Mouse (Mus musculus): ENCODE results near the gene Rabepk. TPM values are rescaled to one million over a fixed set of nuclear protein-coding genes. Genes with fewer than 3 reads are reported as not detected.
"Not testable (repeated sequence)": the region's sequence is repeated elsewhere in the genome, so short reads cannot be mapped to it uniquely, and the experiment has no call there.

Rabepk gene
- total RNA-seq, 2 experiments from 2014 or later: 12.2 to 14.2 TPM

DNA sequence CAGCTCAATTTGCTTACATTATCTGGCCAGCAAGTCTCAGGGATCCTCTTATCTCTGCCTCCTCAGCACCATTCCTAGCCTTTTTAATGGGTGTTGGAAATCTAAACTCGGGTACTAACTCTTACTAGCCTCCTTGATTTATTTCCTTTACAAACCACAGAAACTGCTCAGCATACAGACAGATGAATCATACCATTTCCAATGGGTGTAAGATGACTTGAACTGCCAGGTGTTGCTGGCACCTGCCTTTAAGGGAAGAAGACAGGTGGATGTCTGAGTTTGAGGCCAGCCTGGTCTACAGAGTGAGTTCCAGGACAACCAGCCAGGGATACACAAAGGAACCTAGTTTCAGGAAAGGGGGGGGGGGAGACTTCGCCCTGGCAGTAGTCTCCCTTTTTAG, 8.3 kb upstream of the Rabepk start:
- intact Hi-C loops (cut with DNase I): no loop called here
- no peak for DNase-seq

DNA sequence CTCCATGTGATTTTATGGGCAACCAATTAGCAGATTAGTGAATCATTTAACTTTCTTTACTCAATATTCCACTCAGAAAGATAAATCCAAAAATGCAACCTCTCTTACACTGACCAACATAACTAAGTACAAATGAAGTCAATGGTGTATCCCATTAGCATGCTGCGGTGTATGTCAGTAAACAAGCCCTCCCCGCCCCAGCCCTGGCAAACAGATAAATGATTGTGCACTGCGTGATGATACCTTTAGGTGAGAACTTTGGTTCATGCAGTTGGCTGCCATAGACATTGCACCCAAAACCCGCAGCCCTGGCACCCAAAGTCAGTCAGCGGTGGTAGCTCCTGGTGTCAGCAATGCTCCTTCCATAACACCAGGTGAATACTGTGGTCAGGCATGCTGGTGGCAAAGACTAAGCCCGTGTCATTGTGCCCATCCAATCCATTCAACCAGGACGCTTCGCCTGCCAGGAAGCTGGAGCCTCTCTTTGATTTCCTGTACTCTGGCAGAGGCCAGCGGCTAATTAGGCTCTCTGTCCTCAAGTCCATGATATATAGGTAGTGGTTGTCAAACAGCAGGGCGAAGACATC, 5.7 kb upstream of the Rabepk start:
- intact Hi-C loops (cut with DNase I): loop anchor here (2.0 kb wide), 1 partner anchor 19 kb away; no protein-coding TSS in a partner anchor
- no peak for DNase-seq

DNA sequence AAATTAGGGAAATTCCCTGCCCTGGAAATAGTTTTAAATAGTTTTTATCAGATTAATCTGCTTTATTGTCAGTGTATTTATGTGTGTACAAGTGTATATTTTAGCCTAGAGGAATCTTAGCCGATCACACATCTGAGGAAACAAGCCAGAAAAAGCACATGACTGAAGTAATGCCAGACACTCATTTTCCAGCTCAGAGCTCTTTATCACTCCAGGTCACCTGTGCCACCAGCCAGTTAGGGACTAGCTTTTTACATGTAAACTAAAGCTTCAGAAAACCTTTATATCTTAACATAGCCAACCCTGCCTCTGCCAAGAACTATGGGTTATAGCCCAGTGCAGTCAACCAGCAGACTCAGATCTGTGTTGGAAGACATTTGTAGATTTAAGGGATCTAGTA, 5.1 kb upstream of the Rabepk start:
- no peak for DNase-seq
- intact Hi-C loops (cut with DNase I): loop anchor here (2.0 kb wide), 1 partner anchor 20 kb away; no protein-coding TSS in a partner anchor

DNA sequence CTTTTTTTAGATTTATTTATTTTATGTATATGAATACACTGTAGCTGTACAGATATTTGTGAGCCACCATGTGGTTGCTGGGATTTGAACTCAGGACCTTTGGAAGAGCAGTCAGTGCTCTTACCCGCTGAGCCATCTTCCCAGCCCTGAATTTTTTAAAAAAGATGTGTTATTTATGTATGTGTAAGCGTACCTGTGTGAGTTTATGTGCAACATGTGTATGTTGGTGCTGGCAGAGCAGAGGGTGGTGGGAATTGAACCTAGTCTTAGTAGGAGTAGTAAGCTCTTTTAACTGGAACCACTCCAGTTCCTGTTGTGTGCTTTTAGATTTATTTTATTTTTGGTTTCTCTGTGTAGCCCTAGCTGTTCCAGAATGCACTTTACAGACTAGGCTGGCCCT, 4.5 kb upstream of the Rabepk start:
- DNase-seq: no peak
- intact Hi-C loops (cut with DNase I): loop anchor here (2.0 kb wide), 1 partner anchor 21 kb away; no protein-coding TSS in a partner anchor

DNA sequence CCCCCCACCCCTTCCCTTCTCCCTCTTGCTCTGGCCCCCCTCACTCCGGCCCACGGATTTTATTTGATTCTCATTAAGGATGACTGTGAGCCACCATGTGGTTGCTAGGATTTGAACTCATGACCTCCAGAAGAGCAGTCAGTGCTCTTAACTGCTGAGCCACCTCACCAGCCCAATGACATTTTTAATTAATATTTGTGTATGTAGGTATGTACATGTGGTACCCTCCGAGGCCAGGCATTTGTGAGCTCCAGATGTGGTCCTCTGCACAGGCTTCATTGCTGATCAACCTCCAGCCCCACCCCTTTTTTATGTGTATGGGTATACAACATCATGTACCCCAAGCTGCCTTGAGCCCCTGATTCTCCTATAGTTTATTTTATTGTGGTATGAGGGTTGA, 4.0 kb upstream of the Rabepk start:
- DNase-seq: no peak
- intact Hi-C loops (cut with DNase I): loop anchor here (2.0 kb wide), 1 partner anchor 21 kb away; no protein-coding TSS in a partner anchor

DNA sequence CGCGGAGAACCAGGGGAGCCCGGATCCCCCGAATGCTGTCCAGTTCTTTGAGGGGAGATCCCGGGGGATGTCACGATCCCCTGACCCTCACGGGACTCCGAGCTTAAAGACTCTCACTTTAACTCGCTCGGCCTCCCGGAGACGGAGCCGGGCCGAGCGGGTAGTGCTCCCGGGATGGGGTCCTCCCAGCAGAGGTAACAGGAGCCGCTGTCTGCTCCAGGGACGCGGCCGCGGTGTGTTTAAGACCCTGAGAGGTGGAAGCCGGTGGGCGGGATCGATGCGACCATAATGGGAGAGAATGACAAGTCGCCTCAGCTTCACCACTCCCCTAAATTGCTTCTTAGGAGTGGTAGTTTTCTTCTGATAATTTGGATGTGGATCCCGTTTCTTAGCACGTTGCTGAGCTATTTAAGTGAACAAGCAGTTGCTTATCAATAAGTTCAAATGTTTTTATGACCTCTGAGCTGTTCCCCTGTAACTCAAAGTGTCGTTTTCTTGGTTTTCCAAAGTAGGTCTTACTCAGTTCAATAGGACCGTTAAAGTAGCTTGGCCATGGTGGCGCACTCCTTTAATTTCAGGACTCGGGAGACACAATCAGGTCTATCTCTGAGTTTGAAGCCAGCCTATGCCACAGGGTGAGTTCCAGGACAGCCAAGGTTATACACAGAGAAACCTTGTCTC, 3.0 kb upstream of the Rabepk start:
- DNase-seq: peak in 1 of 2 experiments; percentile 26
- intact Hi-C loops (cut with DNase I): not testable (repeated sequence)

DNA sequence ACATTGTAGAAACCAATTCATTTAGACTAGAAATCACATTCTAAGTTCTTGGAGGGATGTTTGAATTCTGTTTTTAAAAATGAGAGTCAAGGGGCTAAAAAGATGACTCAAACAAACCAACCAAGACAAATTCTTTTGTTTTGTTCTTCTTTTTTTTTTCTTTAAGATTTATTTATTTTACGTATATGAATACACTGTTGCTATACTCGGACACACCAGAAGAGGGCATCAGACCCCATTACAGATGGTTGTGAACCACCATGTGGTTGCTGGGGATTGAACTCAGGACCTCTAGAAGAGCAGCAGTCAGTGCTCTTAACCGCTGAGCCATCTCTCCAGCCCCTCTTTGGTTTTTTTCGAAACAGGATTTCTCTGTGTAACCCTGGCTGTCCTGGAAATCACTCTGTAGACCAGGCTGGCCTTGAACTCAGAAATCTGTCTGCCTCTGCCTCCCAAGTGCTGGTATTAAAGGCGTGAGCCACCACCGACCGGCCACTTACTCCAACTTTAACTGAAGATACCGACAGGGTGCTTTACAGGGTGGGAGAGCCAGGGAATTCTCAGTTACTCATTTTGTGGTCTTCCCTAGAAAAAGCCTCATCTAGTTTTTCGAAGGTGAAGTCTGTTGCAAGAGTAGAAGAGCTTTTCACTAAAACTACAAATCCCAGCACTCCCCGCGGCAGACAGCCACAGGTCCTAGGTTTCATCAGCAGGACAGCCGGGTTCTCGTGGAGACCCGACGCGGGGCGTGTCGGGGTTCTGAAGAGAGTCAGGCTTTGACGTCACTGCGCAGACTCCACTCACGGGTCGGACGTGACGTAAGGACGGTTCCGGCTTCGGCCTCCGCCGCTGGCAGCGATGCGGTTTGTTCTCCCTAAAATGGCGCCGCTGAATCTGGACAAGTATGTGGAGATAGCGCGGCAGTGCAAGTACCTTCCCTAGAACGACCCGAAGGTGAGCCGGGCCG, 2.1 kb upstream of the Rabepk start:
- intact Hi-C loops (cut with DNase I): loop anchor here (1.0 kb wide), 1 partner anchor 47 kb away; no protein-coding TSS in a partner anchor
- DNase-seq: peak; percentile 96

DNA sequence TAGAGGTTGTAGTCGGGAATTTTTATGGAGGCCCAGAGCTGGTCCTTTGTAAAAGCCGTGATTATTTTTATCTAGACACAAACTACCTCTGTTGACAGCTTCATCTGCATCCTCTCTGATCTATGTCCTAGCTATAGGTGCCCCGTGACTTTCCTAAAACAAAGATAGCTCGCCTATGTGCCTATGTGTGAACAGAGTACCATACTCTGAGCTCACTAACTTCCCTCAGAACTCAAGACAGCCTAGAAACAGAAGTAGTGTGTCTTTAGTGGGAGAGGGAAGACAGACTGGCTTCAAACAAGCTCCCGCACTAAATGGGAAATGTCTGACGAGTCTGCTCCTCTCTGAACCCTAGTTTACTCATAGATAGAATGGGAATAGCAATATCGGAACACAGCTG, 659 bp upstream of the Rabepk start:
- no peak for DNase-seq
- intact Hi-C loops (cut with DNase I): no loop called here

DNA sequence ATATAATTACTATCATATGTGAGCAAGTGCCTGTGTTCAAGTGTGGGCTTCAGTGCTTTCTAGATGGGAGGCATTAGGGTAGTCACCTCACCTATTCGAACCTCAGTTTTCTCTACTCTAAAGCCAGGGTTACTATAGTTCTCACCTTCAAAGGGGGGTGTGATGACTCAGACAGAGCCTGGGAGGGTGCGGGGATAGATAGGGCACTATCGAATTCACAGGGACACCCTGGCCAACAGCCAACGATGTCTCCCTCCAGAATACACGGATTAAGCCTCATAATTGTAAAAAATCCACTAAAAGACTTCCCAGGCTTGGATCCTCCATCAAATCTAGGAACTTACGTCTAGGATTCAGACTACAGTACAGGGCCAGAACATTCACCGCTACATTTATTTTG, 4.3 kb downstream of the Rabepk start:
- no peak for DNase-seq
- intact Hi-C loops (cut with DNase I): no loop called here

DNA sequence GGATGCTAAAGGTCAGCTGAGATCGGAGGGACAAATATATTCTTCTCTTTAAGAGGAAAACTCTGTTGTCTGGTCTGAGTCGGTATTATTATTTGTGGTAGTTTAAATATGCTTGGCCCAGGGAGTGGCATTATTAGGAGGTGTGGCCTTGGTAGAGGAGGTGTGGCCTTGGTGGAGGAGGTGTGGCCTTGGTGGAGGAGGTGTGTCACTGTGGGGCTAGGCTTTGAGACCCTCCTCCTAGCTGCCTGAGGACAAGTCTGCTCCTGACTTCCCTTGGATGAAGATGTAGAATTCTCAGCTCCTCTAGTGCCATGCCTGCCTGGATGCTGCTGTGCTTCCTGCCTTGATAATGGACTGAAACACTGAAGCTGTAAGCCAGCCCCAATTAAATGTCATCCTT, 5.2 kb downstream of the Rabepk start:
- intact Hi-C loops (cut with DNase I): no loop called here
- no peak for DNase-seq

DNA sequence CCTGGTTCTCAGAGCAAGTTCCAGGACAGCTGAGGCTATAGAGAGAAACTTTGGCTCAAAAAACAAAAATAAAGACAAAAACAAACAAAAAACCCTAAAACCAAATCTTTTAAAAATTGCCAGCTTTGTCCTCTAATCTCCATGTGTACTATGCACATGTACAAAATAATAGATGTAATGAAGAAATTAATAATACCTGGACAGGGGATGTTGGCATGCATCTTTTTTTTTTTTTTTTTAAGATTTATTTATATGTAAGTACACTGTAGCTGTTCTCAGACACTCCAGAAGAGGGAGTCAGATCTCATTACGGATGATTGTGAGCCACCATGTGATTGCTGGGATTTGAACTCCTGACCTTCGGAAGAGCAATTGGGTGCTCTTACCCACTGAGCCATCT, 7.2 kb downstream of the Rabepk start:
- intact Hi-C loops (cut with DNase I); DNase-seq: not testable (repeated sequence)

DNA sequence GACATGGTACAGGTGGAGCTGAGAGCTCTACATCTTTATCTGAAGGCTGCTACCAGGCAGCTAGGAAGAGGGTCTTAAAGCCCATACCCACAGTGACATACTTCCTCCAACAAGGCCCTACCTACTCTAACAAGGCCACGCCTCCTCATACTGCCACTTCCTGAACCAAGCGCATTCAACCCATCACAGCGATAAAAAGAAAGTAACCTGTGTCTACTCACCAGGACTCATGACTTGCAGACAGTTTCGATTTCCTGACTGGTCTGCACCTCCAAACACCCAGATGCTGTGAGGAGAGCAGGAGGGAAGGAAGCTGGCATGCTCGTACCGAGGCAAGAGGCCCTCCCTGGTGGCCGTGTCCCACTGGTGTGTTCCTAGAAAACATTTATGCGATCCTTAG, 9.4 kb downstream of the Rabepk start:
- intact Hi-C loops (cut with DNase I): no loop called here
- no peak for DNase-seq

DNA sequence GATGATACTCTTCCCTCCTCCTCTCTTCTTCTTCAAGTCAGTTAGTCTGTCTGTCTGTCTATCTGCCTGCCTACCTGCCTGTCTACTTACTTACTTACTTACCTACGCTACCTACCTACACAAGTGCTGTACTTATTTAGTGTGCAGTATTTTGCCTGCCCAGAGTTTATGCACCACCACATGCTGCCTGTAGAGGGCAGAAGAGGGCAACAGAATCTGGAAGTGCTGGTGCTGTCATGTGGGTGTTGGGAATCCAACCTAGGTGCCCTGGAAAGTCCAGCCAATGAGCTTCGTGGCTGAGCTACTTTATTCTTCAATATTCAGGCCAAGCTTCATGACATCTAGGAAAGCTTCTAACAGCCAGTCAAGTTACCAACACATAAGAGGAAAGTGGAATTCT, 15.6 kb downstream of the Rabepk start:
- intact Hi-C loops (cut with DNase I): loop anchor here (1.0 to 5.0 kb wide), 2 partner anchors 186 to 323 kb away; partner anchors contain the start of gene Cntrl
- DNase-seq: peak; percentile 37 to 65

DNA sequence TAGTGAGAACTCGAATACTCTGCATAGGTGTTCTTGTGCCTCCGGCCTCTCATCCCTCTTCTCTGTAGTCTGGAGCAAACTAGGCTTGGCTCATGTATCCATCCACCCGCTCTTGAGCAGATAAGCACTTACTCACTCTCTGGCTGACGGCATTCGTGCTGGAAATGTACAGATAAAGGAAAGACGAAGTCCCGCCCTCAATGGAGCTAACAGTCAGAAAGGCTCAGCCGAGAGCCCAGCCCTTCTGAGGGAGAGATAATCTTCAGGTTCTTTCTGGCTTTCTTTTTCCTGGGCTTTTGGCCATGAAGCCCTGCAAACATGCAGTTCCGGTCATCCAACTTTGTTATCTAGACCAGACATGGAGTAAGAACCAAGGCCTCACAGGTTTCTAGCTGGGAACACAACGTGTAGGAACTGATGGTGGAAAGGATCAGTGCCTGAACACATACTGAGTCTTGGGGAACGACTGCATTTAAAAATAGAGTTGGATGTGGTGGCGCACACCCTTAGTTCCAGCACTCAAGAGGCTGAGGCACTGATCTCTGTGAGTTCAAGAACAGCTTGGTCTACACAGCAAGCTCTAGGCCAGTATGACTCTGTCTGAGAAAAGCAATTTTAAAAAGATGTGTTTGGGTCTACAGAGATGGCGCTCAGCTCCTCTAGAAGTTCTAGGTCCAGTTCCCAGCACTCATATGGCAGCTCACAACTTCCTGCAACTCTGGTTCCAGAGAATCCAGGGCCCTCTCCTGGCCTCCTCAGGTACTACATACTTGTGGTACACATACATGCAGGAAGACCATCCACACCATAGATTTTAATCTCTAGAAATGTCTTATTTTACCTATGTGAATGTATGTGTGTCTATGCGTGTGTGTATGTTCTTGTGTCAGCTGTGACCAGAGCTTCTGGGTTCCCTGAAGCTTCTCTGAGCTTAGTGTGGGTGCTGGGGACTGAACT, 16.4 kb downstream of the Rabepk start:
- no peak for DNase-seq
- intact Hi-C loops (cut with DNase I): loop anchor here (1.0 to 5.0 kb wide), 2 partner anchors 187 to 324 kb away; partner anchors contain the start of gene Cntrl

DNA sequence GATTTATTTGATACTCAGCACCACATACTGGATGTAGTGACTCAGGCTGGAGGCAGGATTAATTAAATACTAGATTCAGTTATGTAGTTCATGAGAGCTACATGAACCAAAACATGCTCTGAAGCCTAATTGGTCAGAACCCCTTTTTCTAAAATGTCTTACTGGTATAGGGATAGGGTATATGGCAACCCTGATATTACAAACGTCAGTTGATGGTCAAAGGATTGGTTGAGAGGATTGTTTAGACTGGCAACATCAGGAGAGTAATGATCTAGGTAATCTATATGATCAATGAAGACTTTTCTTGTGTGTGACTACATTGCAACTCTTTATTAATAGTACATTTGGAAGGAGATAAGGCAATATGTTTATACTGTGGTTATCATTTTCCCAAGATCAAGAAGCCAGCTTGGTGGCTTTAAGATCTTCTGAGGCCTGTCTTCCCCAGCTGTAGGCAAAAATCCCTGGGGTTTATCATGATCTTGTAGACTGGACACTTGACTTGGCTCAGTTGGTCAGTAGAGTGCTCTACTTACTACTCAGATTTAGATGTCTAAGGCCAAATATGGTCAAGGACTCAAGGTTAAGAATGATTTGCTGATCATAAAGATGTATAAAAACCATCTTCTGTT, 22.4 kb downstream of the Rabepk start:
- intact Hi-C loops (cut with DNase I): no loop called here
- DNase-seq: no peak

DNA sequence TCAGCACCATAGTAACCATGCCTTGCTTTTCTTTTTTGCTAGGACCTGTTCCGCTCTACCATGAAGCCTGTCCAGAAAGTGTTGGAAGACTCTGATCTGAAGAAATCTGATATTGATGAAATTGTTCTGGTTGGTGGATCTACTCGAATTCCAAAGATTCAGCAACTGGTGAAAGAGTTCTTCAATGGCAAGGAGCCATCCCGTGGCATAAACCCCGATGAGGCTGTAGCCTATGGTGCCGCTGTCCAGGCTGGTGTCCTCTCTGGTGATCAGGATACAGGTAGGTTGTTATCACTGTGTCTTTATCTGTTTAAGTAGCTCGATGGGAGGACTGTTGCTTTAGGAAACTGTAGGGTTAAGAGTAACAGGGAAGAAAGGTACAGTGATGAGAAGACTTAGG, 25.2 kb downstream of the Rabepk start:
- intact Hi-C loops (cut with DNase I): no loop called here
- DNase-seq: no peak

DNA sequence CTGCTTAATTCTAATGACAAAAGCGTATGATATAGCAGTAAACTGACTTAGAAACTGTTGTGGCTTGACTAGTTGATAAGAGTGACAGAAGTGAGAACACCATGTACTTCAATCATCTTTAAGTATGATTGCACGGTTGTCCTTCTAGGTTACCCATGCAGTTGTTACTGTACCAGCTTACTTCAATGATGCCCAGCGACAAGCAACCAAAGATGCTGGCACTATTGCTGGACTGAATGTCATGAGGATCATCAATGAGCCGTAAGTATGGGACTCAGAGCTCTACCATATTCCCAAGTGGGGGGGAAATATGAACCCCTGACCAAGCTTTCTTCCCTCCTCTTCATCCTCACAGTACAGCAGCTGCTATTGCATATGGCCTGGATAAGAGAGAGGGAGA, 26.0 kb downstream of the Rabepk start:
- no peak for DNase-seq
- intact Hi-C loops (cut with DNase I): loop anchor here (2.0 kb wide), 1 partner anchor 25 kb away; the partner anchor contains the start of gene Rabepk

DNA sequence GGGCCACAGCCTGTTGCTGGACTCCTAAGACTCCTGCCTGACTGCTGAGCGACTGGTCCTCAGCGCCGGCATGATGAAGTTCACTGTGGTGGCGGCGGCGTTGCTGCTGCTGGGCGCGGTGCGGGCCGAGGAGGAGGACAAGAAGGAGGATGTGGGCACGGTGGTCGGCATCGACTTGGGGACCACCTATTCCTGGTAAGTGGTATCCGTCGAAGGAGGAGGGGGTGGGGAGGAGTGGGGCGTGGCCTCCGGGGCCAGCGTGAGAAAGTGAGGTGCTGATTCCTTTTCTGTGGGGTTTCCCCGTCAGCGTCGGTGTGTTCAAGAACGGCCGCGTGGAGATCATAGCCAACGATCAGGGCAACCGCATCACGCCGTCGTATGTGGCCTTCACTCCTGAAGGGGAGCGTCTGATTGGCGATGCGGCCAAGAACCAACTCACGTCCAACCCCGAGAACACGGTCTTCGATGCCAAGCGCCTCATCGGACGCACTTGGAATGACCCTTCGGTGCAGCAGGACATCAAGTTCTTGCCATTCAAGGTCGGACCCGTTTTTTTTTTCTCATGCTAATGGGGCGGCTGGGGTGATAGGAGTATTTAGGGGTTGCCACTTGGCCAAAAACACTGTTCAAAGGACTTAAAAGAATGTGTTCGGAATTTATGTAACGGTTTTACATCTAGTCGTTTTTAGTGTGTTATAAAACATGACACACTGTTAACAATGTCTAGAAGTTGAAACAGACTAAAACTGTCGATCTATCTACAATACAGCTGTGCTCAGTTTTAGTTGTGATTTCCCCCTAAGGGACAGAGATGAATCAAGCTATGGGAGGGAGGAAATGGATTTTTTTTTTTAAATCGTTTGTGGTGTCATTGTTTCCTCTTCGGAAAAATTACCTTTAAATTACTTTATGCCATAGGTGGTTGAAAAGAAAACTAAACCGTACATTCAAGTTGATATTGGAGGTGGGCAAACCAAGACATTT, 27.2 kb downstream of the Rabepk start:
- intact Hi-C loops (cut with DNase I): loop anchor here (2.0 kb wide), 1 partner anchor 26 kb away; the partner anchor contains the start of gene Rabepk
- no peak for DNase-seq
